13 mouse cellular contexts compared by ENCODE assay signal in genomic region chr15:86088266-86088790, GRCm38 (mm10). TPM values are rescaled to one million over a fixed set of nuclear protein-coding genes. Genes with fewer than 3 reads are reported as not detected.
DNase-seq lines count a peak whose midpoint lies in the region; ATAC-seq and TF ChIP-seq lines count a peak whose summit lies in the region.
"Had no signal": no experiment of that assay in that cellular context is flagged by ENCODE, and none has a peak within 500 bp of the region (broad histone marks: within the 10 kb centered on the region; RNA-seq: fewer than 3 reads in every experiment).

No protein-coding gene starts in this region.

- peaks cover 67 to 73% of the 10 kb centered on the region in 2 experiments for H3K4me1 ChIP-seq in heart, embryonic 14.5 days (ENCODE audit: control insufficient read depth in 2 of 2, insufficient read depth in 2 of 2, low read length in 2 of 2)
- H3K4me1 ChIP-seq in forebrain, embryonic 11.5 days (replicated peaks; ENCODE audit: control insufficient read depth, insufficient read depth, low read length), result peaks cover 38% of the 10 kb centered on the region
- peaks cover 80% of the 10 kb centered on the region for H3K4me1 ChIP-seq in midbrain, embryonic 13.5 days (replicated peaks)

- no peaks in the 10 kb centered on the region for H3K9me3 ChIP-seq in heart, embryonic 14.5 days (ENCODE audit: control insufficient read depth, low read length)
- H3K9me3 ChIP-seq in forebrain, embryonic 11.5 days (ENCODE audit: control insufficient read depth, low read length), result no peaks in the 10 kb centered on the region
- no peaks in the 10 kb centered on the region for H3K9me3 ChIP-seq in midbrain, embryonic 13.5 days
- H3K9me3 ChIP-seq: megakaryocyte, embryonic 14.5 days had no signal

- H3K4me3 ChIP-seq in heart, embryonic 14.5 days (ENCODE audit: control insufficient read depth in 1 of 2, insufficient read depth in 1 of 2, low read depth in 1 of 2, low read length in 2 of 2), result no peak overlapping the region
- no peak overlapping the region for H3K4me3 ChIP-seq in forebrain, embryonic 11.5 days (ENCODE audit: low read depth, low read length)
- H3K4me3 ChIP-seq in midbrain, embryonic 13.5 days (replicated peaks), result no peak overlapping the region
- no peak overlapping the region for H3K4me3 ChIP-seq in gastrocnemius, adult 2 months
- H3K4me3 ChIP-seq: erythroblast, embryonic 14.5 days; megakaryocyte, embryonic 14.5 days had no signal

- H3K27ac ChIP-seq in heart, embryonic 14.5 days (replicated peaks in 1 of 2; ENCODE audit: control insufficient read depth in 1 of 2, insufficient read depth in 1 of 2, low read depth in 2 of 2, low read length in 2 of 2), result peak overlapping the region in 1 of 2 experiments; percentile 51; a peak in 1 of 4 replicates
- H3K27ac ChIP-seq in forebrain, embryonic 11.5 days (ENCODE audit: low read depth, low read length), result peak overlapping the region; percentile 57; the same call in 1 of the 2 replicates
- peak overlapping the region; percentile 90 for H3K27ac ChIP-seq in midbrain, embryonic 13.5 days
- no peak overlapping the region for H3K27ac ChIP-seq in gastrocnemius, adult 2 months
- H3K27ac ChIP-seq: liver, embryonic 14.5 days had no signal

- DNase-seq in heart, adult 9 months (ENCODE audit: low spot score in 2 of 2), result no peak
- peak; percentile 47 to 55 for DNase-seq in B cell, adult 2 months
- no peak for DNase-seq in forebrain, embryonic 11.5 days (ENCODE audit: low spot score)
- DNase-seq in gastrocnemius, adult 2 months, result no peak
- DNase-seq in frontal cortex, postnatal 14 days (ENCODE audit: low spot score in 2 of 2), result no peak
- no peak for DNase-seq in spleen, postnatal 10 days (ENCODE audit: low spot score in 2 of 2)
- DNase-seq: heart, postnatal 14 days; kidney, adult 9 months had no signal

- ATAC-seq in heart, embryonic 14.5 days (ENCODE audit: insufficient number of reproducible peaks, insufficient read depth, low FRiP score, low read depth), result no peak
- no peak for ATAC-seq in forebrain, embryonic 11.5 days (replicated peaks; ENCODE audit: low FRiP score)
- no peak for ATAC-seq in midbrain, embryonic 13.5 days

- H3K36me3 ChIP-seq in heart, embryonic 14.5 days (ENCODE audit: control insufficient read depth, insufficient read depth, low read length), result peaks cover 21% of the 10 kb centered on the region
- no peaks in the 10 kb centered on the region; the same call in 1 of the 2 replicates for H3K36me3 ChIP-seq in forebrain, embryonic 11.5 days (ENCODE audit: control insufficient read depth, insufficient read depth, low read length)
- peaks cover 17% of the 10 kb centered on the region for H3K36me3 ChIP-seq in midbrain, embryonic 13.5 days

- WGBS in heart, embryonic 14.5 days, result 77% methylated on average over 11 of the region's 11 CpGs
- 86% methylated on average over 11 of the region's 11 CpGs for WGBS in forebrain, embryonic 11.5 days
- 82% methylated on average over 11 of the region's 11 CpGs for WGBS in midbrain, embryonic 13.5 days

- H3K27me3 ChIP-seq in heart, embryonic 14.5 days (ENCODE audit: control insufficient read depth, insufficient read depth, low read length), result no peaks in the 10 kb centered on the region
- no peaks in the 10 kb centered on the region for H3K27me3 ChIP-seq in forebrain, embryonic 11.5 days (ENCODE audit: control insufficient read depth, insufficient read depth, low read length)
- H3K27me3 ChIP-seq in midbrain, embryonic 13.5 days, result no peaks in the 10 kb centered on the region

- intact Hi-C loops in gastrocnemius, adult 2 months (cut with DNase I), result loop anchor here (5.0 kb wide), 1 partner anchor 34 kb away; no protein-coding TSS in a partner anchor

- 0 out of 2 replicates have a peak overlapping the region, but pooled peaks have one; percentile 13 for H3K9ac ChIP-seq in heart, embryonic 14.5 days (ENCODE audit: low read length)
- no peak overlapping the region for H3K9ac ChIP-seq in forebrain, embryonic 11.5 days (ENCODE audit: low read length)
- no peak overlapping the region for H3K9ac ChIP-seq in midbrain, embryonic 13.5 days (replicated peaks)
- H3K9ac ChIP-seq: liver, embryonic 14.5 days had no signal

- TF ChIP-seq CTCF in gastrocnemius, adult 2 months (IDR thresholded peaks at IDR 0.05), result no peak

- no peak overlapping the region for H3K4me2 ChIP-seq in heart, embryonic 14.5 days (ENCODE audit: low read length)
- no peak overlapping the region for H3K4me2 ChIP-seq in forebrain, embryonic 11.5 days (ENCODE audit: low read depth, low read length, severe bottlenecking)
- H3K4me2 ChIP-seq in midbrain, embryonic 13.5 days (replicated peaks), result no peak overlapping the region

RNA-seq across cellular contexts. Expression of gene Gramd4, which starts 30.8 kb away (rescaled TPM):
- polyA plus RNA-seq in heart, embryonic 14.5 days (2014; fragmentation: Nextera tagmentation; extraction: Ambion mirVana), result 9.7 and 10.9 TPM in 2 replicates
- polyA plus RNA-seq in forebrain, embryonic 11.5 days (2014; fragmentation: Nextera tagmentation; extraction: Ambion mirVana), result 15.5 and 16.6 TPM in 2 replicates
- 31.3 and 34.3 TPM in 2 replicates for polyA plus RNA-seq in midbrain, embryonic 13.5 days (2015; fragmentation: Nextera tagmentation; extraction: Ambion mirVana)
- total RNA-seq in gastrocnemius, adult 2 months (2021), result 10 to 100 TPM in 1 of 2 experiments, 1 to 10 TPM in 1; 5.8 to 11.4 TPM

RNA-seq across cellular contexts. Expression of gene Celsr1, which starts 54.8 kb away (rescaled TPM):
- 2.8 and 3.1 TPM in 2 replicates for polyA plus RNA-seq in heart, embryonic 14.5 days (2014; fragmentation: Nextera tagmentation; extraction: Ambion mirVana)
- polyA plus RNA-seq in forebrain, embryonic 11.5 days (2014; fragmentation: Nextera tagmentation; extraction: Ambion mirVana), result 7.3 and 7.9 TPM in 2 replicates
- polyA plus RNA-seq in midbrain, embryonic 13.5 days (2015; fragmentation: Nextera tagmentation; extraction: Ambion mirVana), result 2.0 and 2.7 TPM in 2 replicates
- under 1 TPM; 0.13 to 0.28 TPM for total RNA-seq in gastrocnemius, adult 2 months (2021)

Comparison
In these comparisons a context has a peak if more than half of its experiments do, and no peak if none do; other contexts are left out.
1. DNase-seq: peak in B cell, adult 2 months (2 of 2); none in heart, adult 9 months (0 of 2), forebrain, embryonic 11.5 days (single experiment), gastrocnemius, adult 2 months (single experiment), frontal cortex, postnatal 14 days (0 of 2) and spleen, postnatal 10 days (0 of 2).